Mouse (Mus musculus): ENCODE results near the gene Gm614. TPM values are rescaled to one million over a fixed set of nuclear protein-coding genes. Genes with fewer than 3 reads are reported as not detected.

Gm614 gene
- total RNA-seq, 2 experiments from 2014 or later = not detected

DNA sequence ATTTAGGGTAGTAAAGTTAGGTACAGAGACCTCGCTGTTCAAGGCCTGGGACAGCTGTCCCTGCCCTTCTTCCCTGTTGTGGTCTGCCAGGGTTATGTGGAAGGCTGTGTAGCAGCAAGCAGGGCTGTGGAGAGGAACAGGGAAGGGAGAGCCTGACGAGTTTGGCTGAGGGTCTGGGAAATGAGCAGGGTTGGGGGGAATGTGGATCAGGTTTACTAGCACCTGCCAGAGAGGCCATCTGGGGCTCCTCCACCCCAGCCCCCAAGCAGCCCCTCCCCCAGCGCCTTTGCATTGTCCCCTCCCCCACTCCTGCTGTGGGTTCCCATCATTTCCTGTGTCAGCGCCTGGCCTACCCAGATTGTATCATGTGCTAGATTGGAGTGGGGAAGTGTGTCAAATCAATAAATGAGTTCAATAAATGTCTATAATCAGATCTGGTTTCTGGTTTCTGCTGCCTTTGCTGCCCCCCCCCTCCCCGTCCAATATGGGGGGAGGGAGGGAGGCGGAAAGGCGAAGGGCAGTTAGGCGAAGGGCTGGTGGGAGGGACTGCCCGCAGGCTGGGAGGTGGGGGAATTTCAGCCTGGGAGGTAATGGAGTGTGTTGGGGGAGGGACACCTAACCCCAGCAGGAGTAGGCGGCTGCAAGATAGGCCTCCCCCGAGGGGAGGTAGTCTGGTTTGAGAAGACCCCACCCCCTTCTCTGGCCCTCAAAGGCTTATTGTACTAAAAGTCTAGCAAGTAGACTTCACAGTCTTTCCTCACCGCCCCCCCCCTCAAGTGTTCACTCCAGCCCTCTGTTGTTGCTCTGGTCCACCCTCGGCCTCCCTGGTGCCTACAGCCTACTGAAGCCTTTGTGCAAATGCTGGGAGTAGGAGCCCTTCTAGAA, 3.1 kb downstream of the Gm614 start:
- no peak for DNase-seq (ENCODE audit: extremely low spot score in 1 of 2, low spot score in 1 of 2)

DNA sequence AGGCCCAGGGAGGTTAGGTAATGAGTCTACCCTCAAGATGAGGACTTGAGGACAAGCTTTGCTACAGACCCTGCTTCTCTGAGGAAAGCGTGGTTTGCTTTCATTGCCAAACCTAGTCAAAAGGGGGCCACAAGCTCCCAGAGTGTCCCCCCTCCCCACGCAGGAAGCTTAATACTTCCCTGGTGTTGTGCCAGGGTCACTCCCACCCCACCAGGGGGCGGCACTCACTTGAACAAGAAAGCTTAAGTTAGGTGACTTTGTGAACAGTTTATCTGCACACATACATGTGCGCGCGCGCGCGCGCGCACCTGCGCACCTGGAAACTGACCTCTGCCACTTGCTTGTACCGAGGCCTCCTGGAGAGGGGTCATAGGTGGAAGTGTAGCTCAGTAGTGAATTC, 7.2 kb downstream of the Gm614 start:
- no peak for DNase-seq (ENCODE audit: extremely low spot score in 1 of 2, low spot score in 1 of 2)

DNA sequence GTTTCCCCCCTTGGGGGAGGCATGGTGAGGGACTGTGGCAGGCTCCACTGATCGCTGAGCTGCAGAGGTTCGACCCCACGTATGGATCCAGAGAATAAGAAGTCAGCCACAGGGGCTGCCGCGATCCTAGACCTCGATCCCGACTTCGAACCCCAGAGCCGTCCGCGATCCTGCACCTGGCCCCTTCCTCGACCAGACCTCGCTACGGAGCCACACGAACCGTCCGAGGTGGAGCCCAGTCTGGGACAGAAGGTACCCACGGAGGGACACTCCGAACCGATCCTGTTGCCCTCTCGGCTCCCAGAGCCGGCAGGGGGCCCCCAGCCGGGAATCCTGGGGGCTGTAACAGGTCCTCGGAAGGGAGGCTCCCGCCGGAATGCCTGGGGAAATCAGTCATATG, 9.1 kb downstream of the Gm614 start:
- DNase-seq (ENCODE audit: extremely low spot score in 1 of 2, low spot score in 1 of 2) = no peak

DNA sequence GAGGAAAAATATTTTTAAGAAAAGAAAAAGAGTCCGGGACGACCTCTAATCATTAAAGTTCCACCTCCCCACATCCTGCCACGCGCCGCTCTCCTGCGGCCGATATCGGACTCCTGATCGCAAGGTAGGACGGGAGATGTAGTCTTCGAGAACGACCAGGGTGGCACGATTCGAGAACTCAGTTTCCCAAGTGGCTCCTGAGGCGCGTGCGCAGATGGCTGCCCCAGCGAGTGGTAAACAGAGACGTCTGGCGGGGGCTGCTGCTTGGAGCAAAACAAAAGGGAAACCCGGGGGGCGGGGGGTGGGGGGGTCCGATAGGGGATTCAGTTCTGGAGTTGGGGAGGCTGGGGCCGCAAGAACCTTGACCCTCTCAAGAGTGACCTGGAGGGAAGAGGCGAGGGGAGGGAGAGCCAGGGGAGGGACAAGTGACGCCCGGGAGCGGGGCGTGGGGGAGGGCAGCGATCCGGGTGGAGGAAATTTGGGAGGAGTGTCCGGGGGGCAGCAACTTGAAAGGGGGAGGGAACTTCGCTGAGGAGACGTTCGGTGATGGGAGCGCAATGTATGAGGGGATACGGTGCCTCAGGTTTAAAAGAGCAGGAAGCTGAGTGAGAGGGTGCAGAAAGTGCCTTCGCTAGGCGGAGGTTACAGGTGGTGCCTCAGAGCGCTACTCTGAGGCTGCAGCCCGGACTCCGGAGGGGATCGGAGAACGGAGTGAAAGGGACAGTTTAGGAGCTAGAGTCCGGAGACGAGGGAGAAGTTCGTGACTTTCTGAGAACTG, 9.7 kb downstream of the Gm614 start, which contains the start of gene Foxo4:
Gene Foxo4, plus strand, starts transcription at position 577 of the 778 bp plus-strand sequence.
- DNase-seq (ENCODE audit: extremely low spot score in 1 of 2, low spot score in 1 of 2) = peak; percentile 49 to 69

DNA sequence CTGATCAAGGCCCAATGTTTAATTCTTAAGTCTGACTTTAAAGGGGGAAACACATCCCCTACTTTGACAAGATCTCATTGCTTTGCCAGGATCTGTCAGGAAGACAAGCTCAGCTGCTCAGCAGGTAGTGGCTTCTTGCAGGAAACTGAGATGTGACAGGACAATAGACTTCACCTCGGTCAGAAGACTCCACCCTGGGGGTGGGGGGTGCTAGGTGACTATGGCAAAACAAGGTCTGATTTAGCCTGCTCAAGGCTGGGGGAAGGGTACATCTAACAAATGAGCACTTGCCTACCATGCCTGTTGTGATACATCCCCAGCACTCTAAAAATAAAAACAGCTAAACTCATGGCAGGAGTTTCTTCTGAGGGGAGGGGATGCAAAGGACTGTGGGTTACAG, 18.8 kb downstream of the Gm614 start:
- no peak for DNase-seq (ENCODE audit: extremely low spot score in 1 of 2, low spot score in 1 of 2)

DNA sequence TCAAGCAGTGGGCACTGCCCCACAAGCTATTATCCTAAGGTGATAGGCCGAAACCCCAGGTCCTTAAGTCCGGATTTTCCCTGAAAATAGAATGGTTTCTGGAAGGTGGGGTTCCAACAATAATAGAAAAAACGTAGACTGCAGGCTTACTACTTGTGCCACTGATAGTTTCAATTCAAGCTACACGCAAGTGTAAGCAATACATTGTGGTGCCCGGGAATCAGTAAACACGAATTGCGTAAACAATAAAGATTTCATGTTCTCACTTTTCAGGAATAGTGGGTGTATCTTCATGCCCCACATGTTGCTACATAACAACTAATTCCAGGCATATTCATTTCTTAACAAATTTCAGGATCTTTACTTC, 41.0 kb downstream of the Gm614 start:
- DNase-seq (ENCODE audit: extremely low spot score in 1 of 2, low spot score in 1 of 2) = no peak

DNA sequence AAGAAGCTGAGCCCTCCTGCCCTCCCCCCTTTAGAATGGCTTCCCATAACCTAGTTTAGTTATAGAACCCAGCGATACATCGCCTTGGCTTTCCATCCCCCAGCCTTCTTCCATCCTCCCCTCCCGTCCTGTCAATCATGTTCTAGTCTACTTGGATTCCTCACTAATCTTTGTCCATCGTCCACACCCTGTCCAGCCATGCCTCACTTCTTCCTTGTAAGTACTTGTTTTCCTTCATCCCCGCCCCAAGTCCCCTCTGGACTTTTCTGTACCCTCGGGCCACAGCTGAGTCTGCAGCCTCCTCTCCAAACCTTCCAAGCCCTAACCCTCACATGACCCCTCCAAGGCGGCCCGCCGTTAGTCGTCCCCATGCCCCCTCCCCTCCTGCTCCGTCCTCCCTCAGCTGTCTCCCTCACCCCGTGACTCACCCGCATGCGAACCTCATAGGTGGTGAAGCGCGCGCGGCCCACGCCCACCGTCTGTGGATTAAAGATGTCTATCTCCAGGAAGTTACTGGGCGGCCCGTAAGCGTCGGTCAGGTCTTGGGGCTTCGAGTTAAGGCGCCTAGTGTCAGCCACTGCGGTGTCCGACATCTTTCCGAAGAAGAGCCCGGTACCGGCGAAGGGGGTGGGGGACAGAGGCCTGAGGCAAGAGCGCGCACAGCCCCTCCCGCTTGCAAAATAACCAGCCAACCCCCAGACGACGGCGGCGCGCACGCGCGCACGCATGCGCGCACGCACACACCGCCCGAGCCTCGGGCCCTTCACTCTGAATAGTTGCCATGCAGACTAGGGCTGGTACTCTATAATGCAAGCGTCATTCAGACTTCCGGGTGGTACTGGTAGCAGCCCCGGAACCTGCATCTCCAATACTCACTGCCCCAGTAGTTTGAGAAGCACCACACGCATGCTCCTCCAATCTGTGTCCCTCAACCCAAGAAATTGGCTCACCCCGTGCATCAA, 41.7 kb downstream of the Gm614 start, which contains the start of gene Snx12:
Gene Snx12, minus strand, starts transcription at position 730 of the 962 bp plus-strand sequence.
- DNase-seq (ENCODE audit: extremely low spot score in 1 of 2, low spot score in 1 of 2) = peak; percentile 66 to 72

Other genes starting within 250 kb of the Gm614 start
- under 1 TPM in 1 of 2 experiments, not detected in 1; 0.10 TPM for gene Tex11, start 204.3 kb downstream of the Gm614 start, total RNA-seq (2021)
- gene Slc7a3, start 178.0 kb downstream of the Gm614 start, total RNA-seq (2021) = 1 to 10 TPM; 5.0 to 5.4 TPM
- 10 to 100 TPM; 72.9 to 83.2 TPM for gene Snx12, start 41.4 kb downstream of the Gm614 start, total RNA-seq (2021)
- gene Foxo4, start 9.5 kb downstream of the Gm614 start, total RNA-seq (2021) = 10 to 100 TPM; 18.4 to 22.8 TPM
- 1 to 10 TPM; 1.3 to 1.4 TPM for gene Il2rg, start 4.3 kb upstream of the Gm614 start, total RNA-seq (2021)
- gene Gm20489, start 5.0 kb upstream of the Gm614 start, total RNA-seq (2021) = not detected
- gene Med12, start 10.0 kb upstream of the Gm614 start, total RNA-seq (2021) = 10 to 100 TPM; 21.2 to 39.4 TPM
- gene Nlgn3, start 35.2 kb upstream of the Gm614 start, total RNA-seq (2021) = 100 to 1,000 TPM; 194 to 212 TPM
- gene Gjb1, start 112.4 kb upstream of the Gm614 start, total RNA-seq (2021) = 10 to 100 TPM; 13.2 TPM
- 100 to 1,000 TPM; 134 to 167 TPM for gene Zmym3, start 156.9 kb upstream of the Gm614 start, total RNA-seq (2021)
- 100 to 1,000 TPM; 131 to 158 TPM for gene Nono, start 165.3 kb upstream of the Gm614 start, total RNA-seq (2021)
- gene Itgb1bp2, start 185.1 kb upstream of the Gm614 start, total RNA-seq (2021) = 1 to 10 TPM in 1 of 2 experiments, under 1 TPM in 1; 0.42 to 1.8 TPM